Mouse (Mus musculus): ENCODE data around the gene Hcn2.

GRCm38 (mm10) chr10:79705951-79706350, 10.5 kb upstream of the Hcn2 start:
- no peak for TF ChIP-seq CTCF (IDR thresholded peaks at IDR 0.05; ENCODE audit: low read depth)
- no peak for TF ChIP-seq EP300 (optimal IDR thresholded peaks at IDR 0.05)

Measured in stomach, postnatal 0 days (tissue).